Mouse (Mus musculus): ENCODE results near the gene Gm14443. TPM values are rescaled to one million over a fixed set of nuclear protein-coding genes. Genes with fewer than 3 reads are reported as not detected.
A peak's percentile ranks its signal among the peaks of the same experiment; 100 is the strongest.
"Not testable (repeated sequence)": the region's sequence is repeated elsewhere in the genome, so short reads cannot be mapped to it uniquely, and the experiment has no call there.

Gene Gm14443
- polyA plus RNA-seq, 1 experiment from 2014 or later = 0.67 TPM

DNA sequence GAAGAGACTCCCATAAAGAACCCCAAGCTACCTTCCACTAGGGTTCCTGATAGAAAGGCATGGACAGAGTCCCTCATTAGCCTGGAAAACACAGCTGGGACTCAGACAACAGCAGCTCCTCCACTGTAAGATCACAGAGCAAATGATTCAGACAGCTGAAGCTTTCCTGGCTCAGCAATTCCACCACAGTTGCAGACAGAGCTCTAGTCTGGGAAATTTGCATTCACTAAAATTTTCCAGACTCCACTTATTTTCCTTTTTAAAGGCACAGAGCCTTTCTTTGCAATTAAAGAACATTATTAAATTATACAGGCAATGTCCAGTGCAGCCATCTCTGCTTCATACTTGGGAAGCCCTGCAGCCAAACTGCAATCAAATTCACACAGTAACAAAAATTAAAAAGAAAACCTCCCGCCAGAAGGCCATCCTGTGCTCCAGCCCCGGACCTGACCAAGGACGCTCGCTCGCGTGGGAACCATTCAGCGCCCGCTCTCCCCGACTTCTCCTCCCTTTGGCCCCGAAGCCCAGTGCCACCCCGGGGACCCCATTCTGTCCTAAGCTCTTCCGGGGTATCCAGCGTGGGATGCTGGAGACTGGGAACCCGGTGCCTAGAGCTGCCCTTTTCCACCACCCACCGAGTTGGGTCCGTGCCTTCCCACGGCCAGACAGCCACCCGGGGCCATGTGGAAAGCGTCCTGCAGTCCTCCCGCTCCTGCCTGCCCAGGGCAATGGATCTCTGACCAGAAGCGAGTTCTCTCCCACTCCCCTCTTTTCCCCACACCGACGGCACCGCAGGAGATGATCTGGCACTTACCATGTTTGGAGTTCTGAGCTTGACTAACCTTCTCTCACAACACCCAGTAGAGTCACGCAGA is 34.3 kb downstream of the Gm14443 start:
- DNase-seq (ENCODE audit: low spot score) = peak; percentile 19
- not testable (repeated sequence) for H3K36me3 ChIP-seq (replicated peaks); H3K9me3 ChIP-seq; H3K4me1 ChIP-seq; H3K27me3 ChIP-seq (replicated peaks; ENCODE audit: low read depth, poor library complexity, severe bottlenecking)
- Histone ChIP-seq H3K27ac (replicated peaks) (peak overlapping the region; percentile 35; the same call in 1 of the 2 replicates), H3K4me3 (peak overlapping the region; percentile 57)
- 5% methylated on average over 25 of the region's 25 CpGs for WGBS

DNA sequence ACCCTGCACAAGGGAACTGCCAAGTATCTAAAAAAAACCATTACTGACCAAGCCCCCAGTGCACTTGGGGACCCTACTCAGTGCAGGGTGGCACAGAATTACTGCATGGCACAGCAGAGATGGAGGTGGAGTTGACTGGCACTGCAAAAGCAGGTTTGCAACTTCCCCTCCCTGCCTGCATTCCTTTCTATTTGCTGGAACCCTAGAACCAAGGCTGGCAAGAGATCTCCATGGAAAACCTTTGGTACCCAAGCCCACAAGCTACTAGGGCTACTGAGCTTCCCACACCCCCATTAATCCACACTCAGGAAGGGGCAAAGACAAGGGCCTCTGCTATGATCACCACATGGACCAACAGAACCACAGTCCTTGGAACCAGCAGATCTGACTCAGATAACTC is 35.0 kb downstream of the Gm14443 start:
- not testable (repeated sequence) for H3K9me3 ChIP-seq; H3K4me3 ChIP-seq; H3K36me3 ChIP-seq (replicated peaks); H3K4me1 ChIP-seq; H3K27ac ChIP-seq (replicated peaks); DNase-seq (ENCODE audit: low spot score); H3K27me3 ChIP-seq (replicated peaks; ENCODE audit: low read depth, poor library complexity, severe bottlenecking)

Other genes starting within 250 kb of the Gm14443 start
- gene Gm14444, start 165.6 kb downstream of the Gm14443 start, polyA plus RNA-seq (2016; fragmentation: Nextera tagmentation; extraction: Ambion mirVana) = 0.11 TPM in 1 of 2 replicates, not detected in the other
- gene Gm14393, start 108.1 kb downstream of the Gm14443 start, polyA plus RNA-seq (2016; fragmentation: Nextera tagmentation; extraction: Ambion mirVana) = 0.81 TPM in 1 of 2 replicates, not detected in the other
- 7.0 and 7.1 TPM in 2 replicates for gene Gm14399, start 33.9 kb downstream of the Gm14443 start, polyA plus RNA-seq (2016; fragmentation: Nextera tagmentation; extraction: Ambion mirVana)
- gene Gm14391, start 31.0 kb upstream of the Gm14443 start, polyA plus RNA-seq (2016; fragmentation: Nextera tagmentation; extraction: Ambion mirVana) = 7.1 and 11.5 TPM in 2 replicates
- gene Gm14440, start 99.3 kb upstream of the Gm14443 start, polyA plus RNA-seq (2016; fragmentation: Nextera tagmentation; extraction: Ambion mirVana) = 5.5 and 6.8 TPM in 2 replicates
- gene Gm4631, start 162.3 kb upstream of the Gm14443 start, polyA plus RNA-seq (2016; fragmentation: Nextera tagmentation; extraction: Ambion mirVana) = 22.0 and 23.5 TPM in 2 replicates
- 5.2 and 7.0 TPM in 2 replicates for gene Zfp968, start 196.6 kb upstream of the Gm14443 start, polyA plus RNA-seq (2016; fragmentation: Nextera tagmentation; extraction: Ambion mirVana)